Mouse (Mus musculus): ENCODE results near the gene Lancl1. TPM values are rescaled to one million over a fixed set of nuclear protein-coding genes. Genes with fewer than 3 reads are reported as not detected.

Lancl1 gene
- polyA plus RNA-seq, 2 experiments: 139 to 156 TPM

- Histone ChIP-seq H3K9ac (ENCODE audit: low read depth, low read length, severe bottlenecking) (no peak overlapping the region), H3K9me3 (ENCODE audit: control insufficient read depth, low read length) (no peaks in the 10 kb centered on the region), H3K4me1 (ENCODE audit: control insufficient read depth, insufficient read depth, low read length) (peaks cover 9% of the 10 kb centered on the region; the same call in 1 of the 2 replicates), H3K36me3 (ENCODE audit: control insufficient read depth, insufficient read depth, low read length) (no peaks in the 10 kb centered on the region), H3K4me3 (replicated peaks; ENCODE audit: low read length) (no peak overlapping the region), H3K4me2 (replicated peaks; ENCODE audit: low read depth, low read length, severe bottlenecking) (no peak overlapping the region), H3K27ac (replicated peaks; ENCODE audit: low read depth, low read length) (no peak overlapping the region), H3K27me3 (ENCODE audit: control insufficient read depth, insufficient read depth, low read length) (no peaks in the 10 kb centered on the region)
- ATAC-seq (ENCODE audit: low FRiP score, low read depth) (no peak), DNase-seq (ENCODE audit: low spot score) (no peak)
- TF ChIP-seq POLR2A (IDR thresholded peaks at IDR 0.05; ENCODE audit: borderline replicate concordance, extremely low read depth, insufficient read depth, insufficient read length): no peak
- WGBS: 81% methylated on average over 18 of the region's 18 CpGs
These were observed 51.0 kb downstream of the Lancl1 start for GRCm38 (mm10) chr1:66987558-66988190.

GRCm38 (mm10) chr1:66985906-66986305 is 52.8 kb downstream of the Lancl1 start:
- Histone ChIP-seq H3K36me3 (ENCODE audit: control insufficient read depth, insufficient read depth, low read length) (no peaks in the 10 kb centered on the region), H3K4me3 (replicated peaks; ENCODE audit: low read length) (no peak overlapping the region), H3K9me3 (ENCODE audit: control insufficient read depth, low read length) (no peaks in the 10 kb centered on the region), H3K27ac (replicated peaks; ENCODE audit: low read depth, low read length) (no peak overlapping the region), H3K4me1 (ENCODE audit: control insufficient read depth, insufficient read depth, low read length) (peaks cover 9% of the 10 kb centered on the region; the same call in 1 of the 2 replicates), H3K27me3 (ENCODE audit: control insufficient read depth, insufficient read depth, low read length) (no peaks in the 10 kb centered on the region), H3K9ac (ENCODE audit: low read depth, low read length, severe bottlenecking) (no peak overlapping the region), H3K4me2 (replicated peaks; ENCODE audit: low read depth, low read length, severe bottlenecking) (no peak overlapping the region)
- DNase-seq (ENCODE audit: low spot score): no peak
- TF ChIP-seq POLR2A (IDR thresholded peaks at IDR 0.05; ENCODE audit: borderline replicate concordance, extremely low read depth, insufficient read depth, insufficient read length): no peak
- ATAC-seq (ENCODE audit: low FRiP score, low read depth): no peak
- WGBS: 67% methylated on average over 4 of the region's 4 CpGs

GRCm38 (mm10) chr1:66985129-66985698 is 53.5 kb downstream of the Lancl1 start:
- WGBS: 22% methylated on average over 7 of the region's 7 CpGs
- no peak for TF ChIP-seq POLR2A (IDR thresholded peaks at IDR 0.05; ENCODE audit: borderline replicate concordance, extremely low read depth, insufficient read depth, insufficient read length)
- Histone ChIP-seq H3K4me3 (replicated peaks; ENCODE audit: low read length) (no peak overlapping the region), H3K9ac (ENCODE audit: low read depth, low read length, severe bottlenecking) (no peak overlapping the region), H3K4me2 (replicated peaks; ENCODE audit: low read depth, low read length, severe bottlenecking) (no peak overlapping the region), H3K4me1 (ENCODE audit: control insufficient read depth, insufficient read depth, low read length) (peaks cover 9% of the 10 kb centered on the region; the same call in 1 of the 2 replicates), H3K27ac (replicated peaks; ENCODE audit: low read depth, low read length) (no peak overlapping the region), H3K27me3 (ENCODE audit: control insufficient read depth, insufficient read depth, low read length) (no peaks in the 10 kb centered on the region), H3K36me3 (ENCODE audit: control insufficient read depth, insufficient read depth, low read length) (no peaks in the 10 kb centered on the region), H3K9me3 (ENCODE audit: control insufficient read depth, low read length) (no peaks in the 10 kb centered on the region)
- DNase-seq (ENCODE audit: low spot score) (no peak), ATAC-seq (ENCODE audit: low FRiP score, low read depth) (peak; percentile 61)

GRCm38 (mm10) chr1:66980129-66980528 is 58.5 kb downstream of the Lancl1 start:
- no peak for ATAC-seq (ENCODE audit: low FRiP score, low read depth)
- 100% methylated on average over 1 of the region's 1 CpGs for WGBS
- no peaks in the 10 kb centered on the region for H3K27me3 ChIP-seq (ENCODE audit: control insufficient read depth, insufficient read depth, low read length)

GRCm38 (mm10) chr1:66975456-66975855 is 63.2 kb downstream of the Lancl1 start:
- ATAC-seq (ENCODE audit: low FRiP score, low read depth): no peak
- WGBS: 64% methylated on average over 2 of the region's 2 CpGs
- TF ChIP-seq POLR2A (IDR thresholded peaks at IDR 0.05; ENCODE audit: borderline replicate concordance, extremely low read depth, insufficient read depth, insufficient read length): no peak
- H3K27ac ChIP-seq (replicated peaks; ENCODE audit: low read depth, low read length): no peak overlapping the region
- no peak for DNase-seq (ENCODE audit: low spot score)
- no peaks in the 10 kb centered on the region for H3K27me3 ChIP-seq (ENCODE audit: control insufficient read depth, insufficient read depth, low read length)
- H3K4me2 ChIP-seq (replicated peaks; ENCODE audit: low read depth, low read length, severe bottlenecking): no peak overlapping the region
- H3K9ac ChIP-seq (ENCODE audit: low read depth, low read length, severe bottlenecking): no peak overlapping the region
- H3K4me3 ChIP-seq (replicated peaks; ENCODE audit: low read length): no peak overlapping the region
- no peaks in the 10 kb centered on the region for H3K9me3 ChIP-seq (ENCODE audit: control insufficient read depth, low read length)
- H3K4me1 ChIP-seq (ENCODE audit: control insufficient read depth, insufficient read depth, low read length): no peaks in the 10 kb centered on the region
- H3K36me3 ChIP-seq (ENCODE audit: control insufficient read depth, insufficient read depth, low read length): no peaks in the 10 kb centered on the region

More at GRCm38 (mm10) chr1:66980129-66980528, 58.5 kb downstream of the Lancl1 start:
- no peak for DNase-seq (ENCODE audit: low spot score)
- Histone ChIP-seq H3K4me3 (replicated peaks; ENCODE audit: low read length) (no peak overlapping the region), H3K4me2 (replicated peaks; ENCODE audit: low read depth, low read length, severe bottlenecking) (no peak overlapping the region), H3K27ac (replicated peaks; ENCODE audit: low read depth, low read length) (no peak overlapping the region), H3K4me1 (ENCODE audit: control insufficient read depth, insufficient read depth, low read length) (0 out of 2 replicates have a peak, but pooled peaks cover 2% of the 10 kb centered on the region), H3K36me3 (ENCODE audit: control insufficient read depth, insufficient read depth, low read length) (no peaks in the 10 kb centered on the region), H3K9me3 (ENCODE audit: control insufficient read depth, low read length) (no peaks in the 10 kb centered on the region), H3K9ac (ENCODE audit: low read depth, low read length, severe bottlenecking) (no peak overlapping the region)
- TF ChIP-seq POLR2A (IDR thresholded peaks at IDR 0.05; ENCODE audit: borderline replicate concordance, extremely low read depth, insufficient read depth, insufficient read length): no peak

Data from limb, embryonic 14.5 days (tissue).